Mouse (Mus musculus) v-Abl transformed pro-B cells (cell line): ENCODE results near the gene Ercc4.

Experiments
- in situ Hi-C, 2 experiments: fragments of 400-800 bp; cut with MboI; formaldehyde crosslinking; loops; one replicate each; pipeline ENCODE4 v1.15.1; 2025; ENCODE audit not compliant: unreplicated experiment in 2 of 2

Ercc4 gene

DNA sequence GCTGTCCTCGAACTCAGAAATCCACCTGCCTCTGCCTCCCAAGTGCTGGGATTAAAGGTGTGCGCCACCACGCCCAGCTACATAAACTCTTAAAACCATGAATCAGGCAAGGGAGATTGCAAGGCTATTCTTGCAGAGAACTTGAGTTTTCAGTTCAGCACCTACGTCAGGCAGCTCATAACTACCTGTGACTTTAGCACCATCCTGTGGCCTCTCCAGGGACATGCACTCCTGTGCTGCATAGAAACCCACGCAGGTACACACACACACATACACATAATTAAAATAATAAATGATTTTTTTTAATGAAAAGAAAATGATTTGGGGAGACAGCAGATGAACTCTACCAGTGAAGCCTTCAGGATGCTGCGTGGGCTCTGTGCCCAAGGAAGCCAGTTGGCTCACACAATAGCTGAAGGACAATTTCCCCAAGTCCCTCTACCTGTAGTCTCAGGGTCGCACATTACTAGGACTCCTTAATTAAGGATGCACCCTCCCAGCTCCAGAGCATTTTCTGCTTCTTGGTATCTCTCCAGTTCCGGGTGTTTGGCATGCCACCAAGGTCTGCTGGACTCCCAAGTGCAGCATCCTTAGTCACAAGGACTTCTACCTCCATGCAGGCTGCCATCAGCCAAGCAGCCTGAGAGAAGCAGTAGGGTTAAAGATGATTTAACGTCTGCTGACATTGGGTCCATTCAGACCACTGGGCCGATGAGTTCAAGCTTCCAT, 35.4 kb downstream of the Ercc4 start:
- in situ Hi-C loops: no loop called here

DNA sequence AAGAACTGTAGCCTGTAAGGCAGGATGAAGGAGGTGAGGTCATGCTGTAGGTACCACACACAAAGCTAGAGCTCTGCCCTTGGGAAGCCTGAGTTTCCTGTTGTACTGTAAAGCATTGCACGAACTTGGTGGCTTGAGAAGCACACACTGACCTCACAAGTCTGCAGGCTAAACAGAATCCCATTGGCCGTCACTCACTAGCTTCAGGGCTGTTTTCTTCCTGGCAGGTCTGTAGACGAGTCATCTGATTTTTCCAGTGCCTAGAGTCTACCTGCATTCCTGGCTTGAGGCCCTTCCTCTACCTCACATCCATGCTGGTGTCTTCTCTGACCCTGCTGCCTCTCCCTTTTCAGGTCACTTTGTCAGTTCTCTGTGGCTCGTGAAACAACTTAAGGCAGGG, 36.7 kb downstream of the Ercc4 start:
- in situ Hi-C loops: no loop called here

DNA sequence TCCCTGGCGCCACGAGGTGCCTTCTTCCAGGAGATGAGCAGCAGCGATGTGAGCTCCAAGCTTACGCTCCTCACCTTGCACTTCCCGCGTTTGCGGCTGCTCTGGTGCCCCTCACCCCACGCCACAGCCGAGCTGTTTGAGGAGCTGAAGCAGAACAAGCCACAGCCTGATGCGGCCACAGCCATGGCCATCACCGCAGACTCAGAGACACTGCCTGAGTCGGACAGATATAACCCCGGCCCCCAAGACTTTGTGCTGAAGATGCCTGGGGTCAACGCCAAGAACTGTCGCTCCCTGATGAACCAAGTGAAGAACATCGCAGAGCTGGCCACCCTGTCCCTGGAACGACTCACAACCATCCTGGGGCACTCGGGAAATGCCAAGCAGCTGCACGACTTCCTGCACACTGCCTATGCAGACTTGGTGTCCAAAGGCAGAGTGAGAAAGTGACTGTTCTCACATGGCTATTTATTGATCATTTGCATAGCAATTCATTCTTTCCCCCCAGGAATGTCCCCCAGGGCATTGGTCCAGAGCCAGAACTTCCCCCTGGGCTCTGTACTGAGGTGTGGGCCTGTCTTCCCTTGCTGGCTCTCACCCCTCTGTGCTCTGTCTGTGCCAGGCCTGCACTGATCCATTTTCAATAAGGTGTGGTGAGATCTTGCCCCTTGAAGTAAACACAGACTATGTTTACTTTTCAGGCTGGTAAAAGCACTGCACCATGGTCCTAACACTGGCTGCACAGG, 38.5 kb downstream of the Ercc4 start:
- in situ Hi-C loops: no loop called here

DNA sequence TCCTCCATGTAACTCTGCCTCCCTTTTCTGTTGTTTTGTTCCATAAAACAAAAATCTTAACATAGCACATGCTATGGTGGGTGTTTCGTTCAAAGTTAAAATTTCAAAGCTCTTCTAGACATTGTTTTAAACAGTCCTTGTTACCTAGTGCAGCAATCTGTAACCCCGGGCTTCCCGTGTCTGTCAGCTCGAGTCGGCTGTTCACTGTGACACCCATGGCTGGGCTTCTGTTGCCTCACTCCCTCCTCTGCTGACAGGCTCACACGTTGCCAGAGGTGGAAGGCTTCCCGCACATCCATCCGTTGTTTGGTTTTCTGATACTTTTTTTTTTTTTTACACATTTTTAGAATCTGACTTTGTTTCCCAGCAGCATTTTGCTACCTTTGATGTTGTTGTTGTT, 40.5 kb downstream of the Ercc4 start:
- in situ Hi-C loops: loop anchor here (10.0 to 25.0 kb wide), 3 partner anchors 187 to 1037 kb away; partner anchors contain the start of gene Pla2g10 (in 1 of the 2)

DNA sequence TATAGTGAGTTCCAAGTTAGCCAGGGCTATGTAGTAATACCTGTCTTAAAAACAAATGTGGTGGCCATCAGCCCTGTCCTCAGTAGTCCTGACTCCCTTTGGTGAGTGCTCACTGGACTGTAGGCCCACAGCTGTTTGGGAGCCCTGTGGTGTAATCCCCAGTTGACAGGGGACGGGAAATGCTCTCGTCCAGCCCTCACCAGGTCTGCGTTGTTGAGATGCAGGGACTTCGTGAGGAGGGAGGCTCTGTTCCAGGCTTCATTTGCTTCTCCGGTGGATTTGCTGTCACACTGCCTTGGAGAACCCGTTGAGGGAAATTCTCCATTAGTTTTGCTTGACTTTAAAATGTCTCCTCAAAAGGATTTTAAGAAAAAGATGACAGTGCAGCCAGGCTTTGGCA, 41.3 kb downstream of the Ercc4 start:
- in situ Hi-C loops: loop anchor here (10.0 to 25.0 kb wide), 3 partner anchors 187 to 1037 kb away; partner anchors contain the start of gene Pla2g10 (in 1 of the 2)

DNA sequence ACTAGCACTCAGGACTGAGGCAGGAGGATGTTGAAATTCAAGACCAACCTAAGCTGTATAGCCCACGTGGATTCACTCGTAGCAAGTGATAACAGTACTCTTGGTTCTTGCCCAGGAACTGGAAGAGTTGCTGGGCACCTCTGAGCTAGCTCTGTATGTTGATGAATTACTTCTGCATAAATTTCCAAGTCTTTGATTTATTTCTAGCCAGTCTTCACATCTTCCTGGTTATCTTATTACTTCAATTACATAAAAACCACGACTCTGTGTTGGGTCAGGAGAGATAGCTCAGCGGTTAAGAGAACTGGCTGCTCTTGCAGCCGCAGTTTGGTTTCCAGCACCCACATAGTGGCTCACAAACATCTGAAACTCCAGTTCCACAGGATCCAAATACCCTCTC, 43.0 kb downstream of the Ercc4 start:
- in situ Hi-C loops: loop anchor here (10.0 to 25.0 kb wide), 3 partner anchors 185 to 1035 kb away; partner anchors contain the start of gene Pla2g10 (in 1 of the 2)

DNA sequence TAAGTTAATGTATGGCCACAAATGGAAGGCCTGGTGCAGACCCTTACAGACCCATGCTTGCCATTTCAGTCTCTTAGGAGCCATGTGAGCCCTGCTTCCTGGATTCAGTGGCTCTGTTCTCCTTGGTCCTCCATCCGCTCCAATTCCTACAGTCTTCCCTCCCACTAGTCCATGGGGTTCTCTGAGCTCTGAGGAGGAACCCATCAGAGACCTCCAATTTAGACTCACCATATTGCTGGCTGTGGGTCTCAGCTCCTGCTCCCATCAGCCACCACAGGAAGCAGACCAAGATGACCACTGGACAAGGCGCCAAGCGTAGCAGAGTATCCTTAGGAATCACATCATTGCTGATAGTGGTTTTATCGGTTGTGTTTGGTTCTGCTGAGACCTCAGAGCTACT, 43.7 kb downstream of the Ercc4 start:
- in situ Hi-C loops: loop anchor here (10.0 to 25.0 kb wide), 3 partner anchors 184 to 1034 kb away; partner anchors contain the start of gene Pla2g10 (in 1 of the 2)

DNA sequence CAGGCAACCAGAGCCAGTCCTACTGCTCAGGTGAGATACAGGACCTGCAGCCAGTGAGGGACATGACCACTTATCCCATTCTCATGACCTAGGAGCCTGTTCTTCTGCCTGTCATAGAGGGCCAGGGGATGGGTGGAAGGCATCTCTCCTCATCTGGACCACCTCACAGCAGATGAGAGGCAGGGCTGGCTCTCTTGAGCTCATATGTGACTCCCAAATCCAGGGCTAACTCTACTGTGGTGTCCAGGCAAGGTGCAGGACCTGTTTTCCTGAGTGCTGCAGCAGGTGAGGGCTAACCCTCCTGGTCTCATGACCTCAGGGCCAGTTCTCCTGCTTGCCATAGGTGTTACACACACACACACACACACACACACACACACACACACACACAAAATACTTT, 44.9 kb downstream of the Ercc4 start:
- in situ Hi-C loops: loop anchor here (10.0 to 25.0 kb wide), 3 partner anchors 183 to 1033 kb away; partner anchors contain the start of gene Pla2g10 (in 1 of the 2)

DNA sequence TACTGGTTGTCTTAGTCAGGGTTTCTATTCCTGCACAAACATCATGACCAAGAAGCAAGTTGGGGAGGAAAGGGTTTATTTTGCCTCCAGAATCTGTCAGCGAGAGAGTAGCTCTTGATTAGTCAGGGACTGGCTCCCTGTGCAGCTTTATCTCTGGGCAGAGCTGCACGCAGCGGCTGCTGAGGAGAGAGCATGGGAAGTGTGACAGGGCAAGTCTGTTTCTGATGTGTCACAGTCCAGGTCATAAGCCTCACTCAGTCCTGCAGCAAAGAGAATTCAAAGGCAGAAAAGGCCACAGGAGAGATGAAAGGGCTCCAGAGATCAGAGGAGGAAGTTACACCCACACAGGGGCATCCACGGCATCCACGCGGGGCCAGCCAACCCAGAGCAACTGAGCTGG, 47.8 kb downstream of the Ercc4 start:
- in situ Hi-C loops: loop anchor here (5.0 to 25.0 kb wide), 4 partner anchors 180 to 1030 kb away; partner anchors contain the start of gene Pla2g10 (in 1 of the 2)

DNA sequence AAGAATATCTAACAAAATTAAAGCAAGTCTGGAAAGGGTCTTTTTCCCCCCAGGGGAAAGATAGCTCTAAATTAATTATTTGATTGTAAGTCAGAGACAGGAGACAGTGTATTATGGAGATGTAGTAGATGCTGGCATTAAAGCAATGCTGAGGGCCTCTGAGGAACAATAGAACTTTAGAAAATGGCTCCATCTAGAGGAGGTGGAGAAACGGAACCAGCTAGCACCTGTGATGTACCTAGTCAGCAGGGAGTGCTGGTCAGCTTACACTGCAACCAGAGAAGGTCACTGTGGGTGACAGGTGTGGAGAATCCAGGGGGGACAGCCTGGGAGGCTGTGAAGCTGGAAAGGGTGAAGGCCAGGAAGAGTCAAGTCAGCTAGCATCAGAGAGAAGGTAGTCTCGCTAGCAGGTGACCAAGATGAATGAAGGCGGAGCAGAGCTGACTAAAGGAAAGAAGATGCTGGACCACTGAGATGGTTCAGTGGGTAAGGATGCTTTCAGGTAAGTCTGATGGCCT, 48.7 kb downstream of the Ercc4 start:
- in situ Hi-C loops: loop anchor here (5.0 to 25.0 kb wide), 4 partner anchors 179 to 1029 kb away; partner anchors contain the start of gene Pla2g10 (in 1 of the 2)

DNA sequence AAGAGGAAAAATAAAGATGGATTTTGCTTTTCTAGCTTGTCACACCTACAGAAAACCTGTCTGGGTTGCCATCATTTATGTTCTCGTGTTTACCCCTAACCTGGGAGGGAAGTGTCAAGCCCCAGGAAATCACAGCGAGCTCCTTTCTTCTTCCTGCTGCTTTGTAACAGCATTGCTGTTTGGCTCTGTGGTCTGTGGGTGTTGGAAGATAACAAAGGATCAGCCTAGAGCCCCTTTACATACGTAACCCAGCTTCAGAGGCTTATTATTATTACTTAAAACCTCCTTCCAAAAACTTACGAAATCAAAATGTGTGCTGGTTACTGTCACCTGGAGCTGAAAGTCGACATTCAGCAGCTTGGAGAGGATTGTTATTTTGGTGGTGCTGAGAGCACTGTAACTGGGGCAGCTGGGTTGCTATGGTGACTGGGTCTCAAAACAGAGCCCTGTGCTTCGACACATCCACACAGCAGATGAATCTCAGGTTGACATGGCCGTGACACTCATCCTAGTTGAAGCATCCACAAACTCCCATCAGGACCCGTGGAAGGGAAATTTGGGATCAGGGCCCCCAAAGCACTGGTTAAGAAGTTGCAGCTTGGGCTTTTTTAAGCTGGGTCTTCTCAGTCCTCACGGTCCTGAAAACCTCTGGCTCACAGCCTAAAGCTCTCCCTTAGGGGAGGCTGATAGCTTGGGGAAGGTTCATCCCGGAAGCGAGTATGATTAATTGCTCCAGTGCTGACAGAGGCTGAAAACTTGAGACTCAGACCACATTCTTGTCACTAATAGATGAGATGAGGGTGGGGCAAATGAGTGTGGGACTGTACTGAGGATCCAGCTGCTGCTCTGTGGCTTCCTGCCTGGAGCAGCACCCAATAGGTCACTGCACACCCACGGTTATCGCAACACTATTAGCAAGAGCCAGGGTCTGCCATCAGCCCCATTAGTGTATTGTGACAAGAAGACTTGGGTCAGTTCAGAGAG, 49.7 kb downstream of the Ercc4 start:
- in situ Hi-C loops: loop anchor here (5.0 to 25.0 kb wide), 4 partner anchors 178 to 1028 kb away; partner anchors contain the start of gene Pla2g10 (in 1 of the 2)

DNA sequence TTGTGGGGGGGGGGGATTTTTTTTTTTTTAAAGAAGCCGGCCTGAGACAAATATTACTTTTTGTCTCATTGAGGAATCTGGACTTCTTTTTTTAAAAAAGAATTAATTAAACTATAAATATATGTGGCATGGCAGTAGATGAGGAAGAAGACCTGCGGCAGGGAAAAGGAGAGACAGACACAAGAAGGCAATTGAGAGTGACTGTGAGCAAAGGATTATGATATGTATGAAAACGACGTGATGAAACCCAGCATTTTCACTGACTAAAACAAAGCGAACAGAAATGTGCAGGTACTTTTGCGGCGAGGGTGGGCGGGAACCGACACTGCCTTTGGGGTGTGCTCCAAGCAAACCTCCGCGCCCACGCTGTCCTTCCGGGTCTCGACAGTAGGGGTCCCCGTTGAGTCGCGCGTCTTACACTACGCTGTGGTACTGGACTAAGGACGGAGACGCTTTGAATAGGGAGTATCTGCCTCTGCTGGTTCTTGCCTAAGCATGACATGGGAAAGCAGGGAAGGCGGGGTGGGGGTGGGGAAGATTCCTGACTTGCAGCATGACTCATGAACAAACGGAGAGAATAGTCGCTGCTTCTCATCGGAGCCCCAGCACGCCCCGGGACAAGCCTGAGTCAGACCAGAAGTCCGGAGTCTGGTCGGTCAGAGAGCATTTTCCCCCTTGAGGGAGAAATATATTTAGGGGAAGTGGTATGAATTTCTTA, 50.6 kb downstream of the Ercc4 start:
- in situ Hi-C loops: loop anchor here (5.0 to 25.0 kb wide), 5 partner anchors 177 to 1027 kb away; partner anchors contain the start of gene Pla2g10 (in 1 of the 2)

DNA sequence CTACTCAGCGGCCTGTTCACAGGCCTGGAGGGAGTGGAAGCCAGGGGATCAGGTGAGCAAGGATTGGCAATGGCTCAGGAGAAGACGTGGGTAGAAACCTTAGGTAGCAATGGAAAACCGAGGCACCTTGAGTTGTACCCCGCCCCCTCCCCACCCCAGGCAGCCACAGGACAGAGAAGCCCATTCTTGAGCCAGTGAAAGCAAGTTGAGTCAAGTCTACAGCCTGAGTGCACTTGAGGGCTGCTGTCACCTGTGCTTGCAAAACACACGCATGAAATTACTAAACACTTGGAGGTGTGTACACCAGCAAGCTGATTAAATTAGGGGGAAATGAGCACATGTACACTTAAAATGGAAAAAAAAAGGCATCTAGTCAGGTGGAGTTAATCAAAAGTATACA, 52.0 kb downstream of the Ercc4 start:
- in situ Hi-C loops: loop anchor here (10.0 to 25.0 kb wide), 3 partner anchors 176 to 1026 kb away; no protein-coding TSS in a partner anchor

DNA sequence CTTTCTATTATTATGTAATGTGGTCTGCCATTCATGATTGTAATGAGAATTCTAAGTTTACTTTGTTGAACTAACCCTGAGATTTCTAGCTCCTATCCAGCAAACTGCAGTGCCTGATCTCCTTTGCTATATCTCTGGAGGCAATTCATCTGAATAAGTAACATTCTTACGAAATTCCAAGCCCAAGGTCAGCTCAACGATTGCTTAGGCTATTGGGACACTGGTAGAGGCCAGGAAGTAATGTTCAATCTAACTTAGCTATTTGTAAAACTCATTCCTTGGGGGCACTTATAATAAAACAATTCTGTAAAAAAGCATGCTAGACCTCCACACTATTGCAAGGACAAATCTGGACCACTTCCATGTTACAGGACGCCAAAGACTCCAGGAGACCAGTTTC, 58.2 kb downstream of the Ercc4 start:
- in situ Hi-C loops: loop anchor here (10.0 to 25.0 kb wide), 3 partner anchors 170 to 1020 kb away; no protein-coding TSS in a partner anchor

DNA sequence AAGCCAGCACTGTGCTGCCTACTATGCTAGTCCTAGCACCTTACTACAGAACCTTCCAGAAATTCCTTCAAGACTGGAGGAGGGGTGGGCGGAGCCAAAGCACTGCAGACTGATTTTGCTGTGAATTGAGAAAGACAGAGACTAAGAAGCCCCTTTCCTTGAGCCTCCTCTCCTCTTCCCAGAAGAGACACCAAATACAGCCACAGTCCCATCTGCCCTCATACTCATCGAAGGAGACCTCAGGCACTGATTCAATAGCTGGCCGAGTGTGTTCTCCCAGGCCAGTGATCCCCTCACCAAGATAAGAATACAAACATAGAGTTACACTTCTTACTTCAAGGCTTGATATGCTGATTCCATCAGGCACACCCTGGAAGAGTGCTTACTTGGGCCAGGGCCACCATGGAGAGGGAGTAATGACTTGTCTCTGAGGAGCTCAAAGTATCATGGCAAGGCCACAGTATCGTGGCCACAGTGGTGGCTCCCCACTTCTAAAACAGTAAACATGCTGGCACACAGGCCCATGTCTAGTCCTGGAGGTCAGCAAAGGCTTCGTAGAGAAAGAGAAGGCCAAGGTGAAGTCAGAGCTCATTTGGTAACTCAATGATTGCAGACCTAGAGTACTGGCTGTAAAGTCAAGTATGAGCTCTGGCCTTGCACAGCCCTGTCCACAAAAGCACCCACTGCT, 63.7 kb downstream of the Ercc4 start:
- in situ Hi-C loops: loop anchor here (25.0 kb wide), 2 partner anchors 164 to 1014 kb away; no protein-coding TSS in a partner anchor

DNA sequence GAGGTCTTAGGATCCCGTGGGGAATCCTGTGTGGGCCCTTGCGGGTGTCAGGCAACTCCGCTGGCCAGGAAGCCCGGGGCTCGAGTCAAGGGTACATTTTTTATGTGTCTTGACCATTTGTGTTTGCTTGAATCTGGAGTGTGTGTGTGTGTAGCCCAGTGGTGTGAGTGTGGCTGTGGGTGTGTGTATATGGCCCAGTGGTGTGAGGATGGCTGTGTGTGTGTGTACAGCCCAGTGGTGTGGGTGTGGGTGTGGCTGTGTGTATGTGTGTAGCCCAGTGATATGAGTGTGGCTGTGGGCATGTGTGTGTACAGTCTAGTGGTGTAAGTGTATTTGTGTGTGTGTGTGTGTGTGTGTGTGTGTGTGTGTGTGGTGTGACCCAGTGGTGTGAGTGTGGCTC, 73.0 kb downstream of the Ercc4 start:
- in situ Hi-C loops: no loop called here

DNA sequence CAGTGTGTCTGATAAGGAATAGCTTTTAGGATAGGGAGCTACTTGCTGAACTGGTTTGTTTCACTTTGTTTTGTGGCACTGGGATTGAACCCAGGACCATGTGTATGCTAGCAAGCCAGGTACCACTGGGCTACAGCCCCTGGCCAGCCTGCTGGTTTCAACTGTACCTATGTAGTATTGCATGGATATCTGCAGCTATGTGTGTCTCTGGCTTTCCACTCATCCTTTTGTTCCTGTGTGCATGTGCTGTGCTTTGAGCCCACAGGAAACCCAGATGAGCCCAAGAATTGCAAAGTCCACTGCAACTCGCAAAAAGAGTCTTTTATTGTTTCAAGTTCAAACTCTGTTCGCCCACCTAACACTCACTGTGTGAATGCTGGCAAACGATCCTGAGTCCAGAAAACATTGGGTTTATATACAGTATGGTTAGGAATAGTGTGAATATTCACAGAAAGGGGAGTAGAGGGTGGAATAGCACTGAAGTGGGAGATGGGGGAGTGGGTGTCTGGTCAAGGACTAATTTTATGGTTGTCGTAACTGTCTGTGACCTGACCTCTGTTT, 73.8 kb downstream of the Ercc4 start:
- in situ Hi-C loops: no loop called here

DNA sequence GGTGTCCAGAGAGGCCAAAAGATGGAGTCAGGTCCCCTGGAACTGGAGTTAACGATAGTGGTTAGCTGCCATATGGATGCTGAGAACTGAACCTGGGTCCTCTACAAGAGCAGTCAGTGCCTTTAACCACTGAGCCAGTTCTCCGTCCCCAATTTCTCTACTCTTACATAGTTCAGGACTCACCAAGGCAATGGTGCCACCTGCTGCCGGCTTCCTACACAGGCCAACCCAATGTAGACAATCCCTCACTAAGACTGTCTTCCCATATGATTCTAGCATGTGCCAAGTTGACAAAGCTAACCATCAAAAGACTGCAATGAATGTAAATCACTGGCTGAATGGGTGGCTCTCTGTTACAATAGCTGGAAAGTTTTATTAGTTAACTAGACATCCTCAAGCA, 74.9 kb downstream of the Ercc4 start:
- in situ Hi-C loops: no loop called here
